Mouse (Mus musculus) erythroblast, adult 5-6 weeks (primary cell): ENCODE data around the gene Phactr1. TPM values are rescaled to one million over a fixed set of nuclear protein-coding genes. Genes with fewer than 3 reads are reported as not detected.

ENCODE experiments used
- ATAC-seq: replicated peaks from 2 replicates; pipeline ENCODE4 v1.8.0; 2016; ENCODE audit warnings: moderate number of reproducible peaks, mild to moderate bottlenecking, moderate TSS enrichment, inconsistent platforms; ENCODE audit not compliant: poor library complexity, low FRiP score, severe bottlenecking
- total RNA-seq, 2 experiments: library from RNA; stranded (forward) in 1 of 2; stranded (reverse) in 1 of 2; fragments of 150-400 nt in 1 of 2; fragments of 200-764, 138-1000 nt in 1 of 2; gene quantifications; 2 replicates each; pipeline versions ENCODE4 v1.2.3 to v1.2.4; 2015 to 2017; ENCODE audit warnings: low replicate concordance in 2 of 2

Phactr1 gene
- total RNA-seq, 2 experiments from 2014 or later: not detected

DNA sequence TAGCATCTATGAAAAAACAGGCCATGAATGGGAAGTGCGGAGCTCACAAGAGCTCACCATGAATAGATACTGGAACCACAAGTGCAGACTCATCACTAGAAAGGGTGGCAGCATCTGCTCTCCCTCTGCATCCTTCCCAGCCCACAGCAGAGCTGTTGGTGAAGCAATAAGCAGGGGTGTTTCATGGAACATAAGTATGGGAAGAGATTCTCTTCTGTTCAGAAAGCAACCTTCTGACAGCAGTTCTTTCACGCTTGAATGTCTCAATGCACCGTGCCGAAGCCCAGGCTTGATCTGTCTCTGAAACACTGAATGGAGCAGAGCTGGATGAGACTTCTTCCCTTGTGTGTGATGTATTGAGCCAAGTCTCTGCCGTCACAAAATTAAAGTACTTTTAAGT, 64.0 kb downstream of the Phactr1 start:
- ATAC-seq: no peak

- no peak for ATAC-seq
Measured at GRCm38 (mm10) chr13:42757654-42758400, 77.4 kb downstream of the Phactr1 start.

DNA sequence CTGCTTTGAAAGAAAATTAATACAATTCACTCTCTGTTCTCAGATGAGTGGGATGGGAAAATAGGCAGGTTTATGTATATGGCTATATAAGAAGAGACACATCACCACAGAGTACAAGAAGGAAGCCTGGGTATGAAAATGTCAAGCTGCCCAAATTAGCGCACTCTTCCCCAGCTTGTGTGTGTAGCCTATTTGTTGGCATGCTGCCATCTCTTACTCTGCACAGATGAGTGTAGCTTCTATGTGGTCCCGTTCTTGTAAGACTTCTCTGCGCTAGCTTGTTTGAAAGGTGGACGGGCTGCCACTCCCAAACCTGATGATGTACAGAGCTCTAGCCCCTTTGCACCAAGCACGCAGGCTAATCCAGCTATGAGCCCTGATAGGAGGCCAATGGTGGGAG, 78.7 kb downstream of the Phactr1 start:
- ATAC-seq: no peak

- ATAC-seq: no peak
Measured at GRCm38 (mm10) chr13:42760907-42761544, 80.6 kb downstream of the Phactr1 start.

- no peak for ATAC-seq
Measured at GRCm38 (mm10) chr13:42772314-42772713, 91.9 kb downstream of the Phactr1 start.

- ATAC-seq: no peak
Measured at GRCm38 (mm10) chr13:42774040-42774439, 93.6 kb downstream of the Phactr1 start.

DNA sequence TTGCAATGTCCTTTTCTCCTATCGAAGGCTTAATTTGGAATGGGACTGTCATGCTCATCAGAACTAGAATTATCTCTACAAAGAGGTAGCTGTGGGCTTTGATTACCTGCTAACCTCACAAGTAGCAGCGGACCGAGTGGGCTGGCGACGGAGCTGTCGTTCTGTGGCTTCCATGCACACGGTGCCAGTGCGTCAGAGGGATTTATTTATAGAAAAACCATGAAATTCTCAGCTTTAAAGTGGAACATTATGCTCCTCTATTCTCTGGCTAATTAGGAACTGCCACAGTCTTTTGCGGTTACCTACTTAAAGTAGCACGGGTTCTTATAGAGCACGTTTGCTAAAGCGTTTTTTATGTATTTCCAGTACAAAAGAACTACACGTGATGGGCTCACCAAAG, 101.7 kb downstream of the Phactr1 start:
- no peak for ATAC-seq

DNA sequence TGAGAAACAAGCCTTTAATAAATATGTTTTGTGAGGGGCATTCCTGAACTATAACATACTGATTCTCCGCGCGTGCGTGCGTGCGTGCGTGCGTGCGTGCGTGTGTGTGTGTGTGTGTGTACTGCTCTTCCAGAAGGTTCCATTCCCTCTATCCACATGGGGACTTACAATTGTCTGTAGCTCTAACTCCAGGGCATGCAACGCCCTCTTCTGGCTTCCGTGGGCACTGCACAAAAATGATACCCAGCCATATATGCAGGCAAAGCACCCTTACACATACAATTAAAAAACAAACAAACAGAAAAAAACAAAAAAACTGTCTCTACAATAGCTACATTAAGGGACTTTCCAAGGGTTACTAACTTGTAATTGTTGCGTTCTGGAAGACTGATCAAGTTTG, 108.8 kb downstream of the Phactr1 start:
- no peak for ATAC-seq

DNA sequence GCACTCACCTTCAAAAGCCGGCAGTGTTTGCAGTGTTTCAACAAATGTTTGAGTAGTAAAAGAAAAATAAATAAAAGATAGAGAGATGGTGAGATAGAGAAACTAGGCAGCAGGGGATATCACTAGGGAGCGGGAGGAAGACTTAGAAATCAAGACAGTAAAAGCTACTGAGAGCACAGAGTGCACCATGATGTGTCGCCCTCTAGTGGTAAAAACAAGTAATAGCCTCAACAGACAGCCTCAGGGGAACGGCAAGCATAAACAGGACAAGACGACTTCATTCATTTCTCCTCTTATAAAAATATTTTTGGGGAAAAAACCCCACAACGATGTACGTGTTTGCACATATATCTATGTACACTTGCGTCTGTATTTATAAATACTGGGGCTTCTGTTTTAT, 111.9 kb downstream of the Phactr1 start:
- no peak for ATAC-seq

GRCm38 (mm10) chr13:42800523-42800922, 120.1 kb downstream of the Phactr1 start:
- ATAC-seq: no peak

DNA sequence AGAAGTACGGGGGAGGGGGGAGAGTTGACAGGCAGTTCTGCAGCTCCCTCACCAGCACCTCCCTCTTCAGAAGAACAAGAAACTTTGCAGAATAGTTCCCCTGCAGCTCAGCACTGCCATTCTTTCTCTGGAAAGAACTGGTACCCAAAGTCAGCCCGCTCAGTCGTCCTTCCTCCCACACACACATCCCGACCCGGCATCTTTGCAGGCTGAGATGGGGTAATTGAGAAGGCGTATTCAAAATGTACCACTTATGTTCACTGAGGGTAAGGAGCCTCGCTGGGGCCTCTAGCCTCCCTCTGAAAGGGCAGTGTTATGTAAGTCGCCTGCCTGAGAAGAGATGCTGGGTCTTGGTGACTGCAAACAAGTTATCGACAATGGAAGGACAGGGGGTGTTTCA, 123.9 kb downstream of the Phactr1 start:
- no peak for ATAC-seq

DNA sequence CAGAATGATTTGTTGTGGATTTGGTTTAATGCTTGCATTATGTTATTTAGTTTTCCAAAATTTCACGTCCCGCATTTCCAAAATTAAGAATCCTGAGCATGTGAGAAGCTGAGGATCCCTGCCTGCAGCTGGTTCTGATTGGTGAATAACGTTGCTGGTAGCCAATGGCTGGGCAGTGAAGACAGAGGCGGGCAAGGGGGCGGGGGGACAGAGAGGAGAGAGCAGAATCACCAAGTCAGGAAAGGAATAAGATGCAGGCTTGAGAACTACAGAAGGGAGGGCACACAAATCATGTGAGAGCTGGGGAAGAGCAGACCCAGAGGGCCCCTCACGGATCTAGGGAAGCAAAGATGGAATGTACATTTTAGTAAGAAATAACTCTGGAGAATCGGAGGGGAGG, 132.3 kb downstream of the Phactr1 start:
- no peak for ATAC-seq

DNA sequence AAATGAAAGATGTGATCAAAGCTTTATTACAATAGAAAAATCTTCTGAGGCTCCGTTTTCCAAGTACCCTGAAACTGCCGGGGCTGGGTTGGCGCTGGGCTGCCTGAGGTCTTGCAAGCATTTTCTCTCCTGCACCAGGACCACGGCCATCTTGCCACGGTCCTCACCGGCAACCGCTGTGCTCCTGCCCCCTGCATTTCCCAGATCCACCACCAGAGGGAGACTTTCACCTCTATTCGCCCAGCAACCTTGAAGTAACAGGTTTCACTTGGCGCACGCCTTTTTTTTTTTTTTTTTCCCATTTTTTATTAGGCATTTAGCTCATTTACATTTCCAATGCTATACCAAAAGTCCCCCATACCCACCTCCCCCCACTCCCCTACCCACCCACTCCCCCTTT, 138.0 kb downstream of the Phactr1 start:
- ATAC-seq: no peak

- ATAC-seq: no peak
Measured at GRCm38 (mm10) chr13:42820513-42820912, 140.1 kb downstream of the Phactr1 start.

DNA sequence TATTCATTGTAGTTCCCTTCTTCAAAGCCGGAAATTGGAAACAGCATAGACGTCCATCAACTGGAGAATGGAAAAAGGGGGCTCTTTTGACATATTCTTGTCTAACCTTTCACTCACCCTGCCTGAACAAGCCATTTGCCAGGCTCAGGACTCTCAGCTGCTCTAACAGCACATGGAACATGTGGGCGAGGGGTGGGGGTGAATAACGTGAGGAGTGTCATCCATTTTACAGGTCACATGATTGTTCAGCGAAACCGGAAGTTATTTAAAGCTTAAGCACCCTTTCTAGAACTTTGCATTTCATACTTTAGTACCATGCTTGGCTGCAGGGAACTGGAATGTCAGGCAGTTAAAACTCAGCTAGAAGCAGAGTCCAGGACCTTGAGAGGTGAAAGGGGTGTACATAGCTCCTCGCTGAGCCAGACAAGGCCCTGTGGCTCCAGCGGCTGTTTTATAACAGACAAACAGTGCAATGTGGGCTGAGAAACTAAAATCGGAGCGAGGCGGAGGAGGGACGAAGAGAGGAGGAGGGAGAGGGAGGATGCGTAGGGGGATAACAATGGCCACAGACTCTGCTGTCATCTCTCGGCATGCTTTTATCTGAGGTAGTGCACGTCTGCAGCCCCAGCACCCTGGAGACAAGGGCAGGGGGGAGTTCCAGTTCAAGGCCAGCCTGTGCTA, 141.1 kb downstream of the Phactr1 start:
- ATAC-seq: no peak

DNA sequence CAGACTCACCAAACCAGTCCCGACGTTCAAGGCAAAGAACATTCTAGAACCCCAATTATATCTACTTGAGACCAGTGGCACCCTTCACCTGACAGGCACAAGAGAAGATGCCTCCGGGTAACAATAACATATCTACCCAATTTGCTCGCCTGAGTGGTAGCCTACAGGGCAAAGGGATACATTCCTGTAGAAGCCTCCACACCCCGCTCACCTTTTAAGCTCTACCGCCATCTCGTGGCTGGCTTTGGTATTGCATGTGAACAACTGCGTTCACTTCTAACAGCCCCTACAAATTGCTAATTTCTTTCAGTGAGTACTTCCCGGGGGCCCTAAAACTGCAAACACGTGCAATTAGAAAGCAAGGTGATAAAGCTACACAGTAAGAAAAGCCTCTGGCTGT, 142.1 kb downstream of the Phactr1 start:
- ATAC-seq: no peak

- ATAC-seq: no peak
Measured at GRCm38 (mm10) chr13:42823875-42824274, 143.5 kb downstream of the Phactr1 start.

DNA sequence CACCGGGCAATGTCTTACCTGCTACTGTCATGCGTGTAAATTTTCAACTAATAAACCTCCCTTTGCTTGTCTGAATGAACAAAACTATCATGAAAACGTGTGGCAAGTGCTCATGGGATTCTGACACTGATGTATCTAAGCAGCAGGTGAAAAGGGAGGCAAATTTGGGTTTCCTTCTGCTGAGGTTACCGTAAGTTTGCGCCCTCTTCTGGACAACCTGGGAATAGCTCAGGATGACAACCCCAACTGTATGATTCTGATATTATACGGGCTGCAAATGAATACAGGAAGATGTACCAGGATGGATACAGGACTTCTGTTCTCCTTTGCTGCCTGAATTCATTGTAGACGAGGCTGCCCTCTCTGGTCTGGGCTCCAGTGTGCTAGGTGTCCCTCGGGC, 146.2 kb downstream of the Phactr1 start:
- ATAC-seq: no peak

- ATAC-seq: no peak
Measured at GRCm38 (mm10) chr13:42828978-42829377, 148.6 kb downstream of the Phactr1 start.

DNA sequence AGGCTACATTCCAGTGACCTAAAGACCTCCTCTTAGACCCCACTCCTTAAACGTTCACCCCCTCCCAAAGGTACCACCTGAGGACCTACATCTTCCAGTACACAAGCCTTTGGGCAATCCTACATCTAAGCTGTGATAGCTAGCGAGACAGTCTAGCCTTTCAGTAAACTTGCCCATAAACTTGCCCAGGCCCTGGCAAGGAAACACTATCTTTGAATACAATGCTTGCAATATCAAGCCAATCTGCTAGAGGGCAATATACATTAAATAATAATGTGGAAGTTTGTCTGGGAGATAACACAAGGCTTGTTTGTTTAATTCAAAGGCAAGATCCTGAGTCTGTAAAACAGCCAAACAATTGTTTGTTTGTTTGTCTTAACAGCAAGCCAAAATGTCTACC, 155.0 kb downstream of the Phactr1 start:
- ATAC-seq: no peak

- ATAC-seq: no peak
Measured at GRCm38 (mm10) chr13:42839358-42839757, 158.9 kb downstream of the Phactr1 start.
